Comparison of ENCODE assay signal across 17 mouse cellular contexts in genomic region chr9:112233378-112233777, GRCm38 (mm10). TPM values are rescaled to one million over a fixed set of nuclear protein-coding genes. Genes with fewer than 3 reads are reported as not detected.
A peak's percentile ranks its signal among the peaks of the same experiment; 100 is the strongest.
DNase-seq lines count a peak whose midpoint lies in the region; ATAC-seq lines count a peak whose summit lies in the region.
"Had no signal": no experiment of that assay in that cellular context is flagged by ENCODE, and none has a peak within 500 bp of the region (broad histone marks: within the 10 kb centered on the region; RNA-seq: fewer than 3 reads in every experiment).

No protein-coding gene starts in this region.

- H3K27ac ChIP-seq in hindbrain, embryonic 12.5 days, result no peak overlapping the region
- no peak overlapping the region for H3K27ac ChIP-seq in hindbrain, embryonic 10.5 days
- H3K27ac ChIP-seq in midbrain, embryonic 14.5 days (replicated peaks; ENCODE audit: low read depth, low read length), result peak overlapping the region; percentile 93
- H3K27ac ChIP-seq in intestine, embryonic 15.5 days, result no peak overlapping the region
- H3K27ac ChIP-seq: limb, embryonic 15.5 days had no signal

- H3K4me3 ChIP-seq in hindbrain, embryonic 12.5 days, result peak overlapping the region; percentile 58
- no peak overlapping the region for H3K4me3 ChIP-seq in hindbrain, embryonic 10.5 days
- H3K4me3 ChIP-seq in midbrain, embryonic 14.5 days (replicated peaks; ENCODE audit: low read depth, low read length), result peak overlapping the region; percentile 64
- no peak overlapping the region for H3K4me3 ChIP-seq in intestine, embryonic 15.5 days (replicated peaks)

- H3K4me1 ChIP-seq in hindbrain, embryonic 12.5 days, result peaks cover 10% of the 10 kb centered on the region
- peaks cover 20% of the 10 kb centered on the region for H3K4me1 ChIP-seq in hindbrain, embryonic 10.5 days (replicated peaks)
- H3K4me1 ChIP-seq in midbrain, embryonic 14.5 days (ENCODE audit: control insufficient read depth, insufficient read depth, low read length), result 0 out of 2 replicates have a peak, but pooled peaks cover 2% of the 10 kb centered on the region
- 0 out of 2 replicates have a peak, but pooled peaks cover 4% of the 10 kb centered on the region for H3K4me1 ChIP-seq in intestine, embryonic 15.5 days (replicated peaks)

- WGBS in hindbrain, embryonic 12.5 days, result 66% methylated on average over 6 of the region's 6 CpGs
- WGBS in hindbrain, embryonic 10.5 days, result 76% methylated on average over 6 of the region's 6 CpGs
- WGBS in midbrain, embryonic 14.5 days, result 62% methylated on average over 6 of the region's 6 CpGs
- 72% methylated on average over 6 of the region's 6 CpGs for WGBS in intestine, embryonic 15.5 days

- no peaks in the 10 kb centered on the region for H3K36me3 ChIP-seq in hindbrain, embryonic 12.5 days
- H3K36me3 ChIP-seq in hindbrain, embryonic 10.5 days, result no peaks in the 10 kb centered on the region
- H3K36me3 ChIP-seq in midbrain, embryonic 14.5 days (ENCODE audit: control insufficient read depth, insufficient read depth, low read length), result no peaks in the 10 kb centered on the region
- no peaks in the 10 kb centered on the region for H3K36me3 ChIP-seq in intestine, embryonic 15.5 days
- H3K36me3 ChIP-seq: limb, embryonic 15.5 days had no signal

- no peak for ATAC-seq in hindbrain, embryonic 12.5 days (ENCODE audit: low FRiP score)
- no peak for ATAC-seq in midbrain, embryonic 14.5 days (ENCODE audit: low FRiP score, low TSS enrichment)
- ATAC-seq in intestine, embryonic 15.5 days, result no peak
- ATAC-seq: CD4-positive, CD25-positive, alpha-beta regulatory T cell, adult 4 months had no signal

- H3K9me3 ChIP-seq in hindbrain, embryonic 12.5 days (replicated peaks), result no peaks in the 10 kb centered on the region
- no peaks in the 10 kb centered on the region for H3K9me3 ChIP-seq in hindbrain, embryonic 10.5 days
- H3K9me3 ChIP-seq in midbrain, embryonic 14.5 days (ENCODE audit: control insufficient read depth, low read length), result no peaks in the 10 kb centered on the region
- no peaks in the 10 kb centered on the region for H3K9me3 ChIP-seq in intestine, embryonic 15.5 days
- H3K9me3 ChIP-seq: limb, embryonic 15.5 days had no signal

- peak overlapping the region; percentile 93 for H3K4me2 ChIP-seq in hindbrain, embryonic 12.5 days (replicated peaks)
- H3K4me2 ChIP-seq in midbrain, embryonic 14.5 days (ENCODE audit: low read length), result peak overlapping the region; percentile 85
- no peak overlapping the region for H3K4me2 ChIP-seq in intestine, embryonic 15.5 days (replicated peaks)

- peaks cover 42% of the 10 kb centered on the region for H3K27me3 ChIP-seq in hindbrain, embryonic 12.5 days
- peaks cover 66% of the 10 kb centered on the region for H3K27me3 ChIP-seq in hindbrain, embryonic 10.5 days (ENCODE audit: insufficient read depth, poor library complexity, severe bottlenecking)
- H3K27me3 ChIP-seq in midbrain, embryonic 14.5 days (ENCODE audit: control insufficient read depth, insufficient read depth, low read length), result no peaks in the 10 kb centered on the region
- H3K27me3 ChIP-seq in intestine, embryonic 15.5 days (replicated peaks), result peaks cover 44% of the 10 kb centered on the region

- no peak overlapping the region for H3K9ac ChIP-seq in hindbrain, embryonic 12.5 days
- peak overlapping the region; percentile 90 for H3K9ac ChIP-seq in midbrain, embryonic 14.5 days (replicated peaks; ENCODE audit: low read length)
- H3K9ac ChIP-seq in intestine, embryonic 15.5 days, result no peak overlapping the region
- H3K9ac ChIP-seq: limb, embryonic 15.5 days had no signal

- no peak for DNase-seq in hindbrain, embryonic 10.5 days (ENCODE audit: low spot score)
- peak; percentile 47 for DNase-seq in thymus, postnatal 0 days (ENCODE audit: low spot score)
- no peak for DNase-seq in thymus, postnatal 36 days
- DNase-seq in midbrain, embryonic 14.5 days, result no peak
- no peak for DNase-seq in c-Kit-positive CD71-positive TER-119-positive erythroid progenitor cells, embryonic 14.5 days (ENCODE audit: low spot score)
- no peak for DNase-seq in testis, postnatal 10 days (ENCODE audit: low spot score)
- DNase-seq: cerebellum, adult 18-20 months; gastrocnemius, postnatal 10 days; heart, postnatal 4 days; kidney, adult 9 months; lung, adult 2 months; right cerebral cortex, postnatal 14 days; thymus, adult 18-20 months had no signal

RNA-seq across cellular contexts. Expression of gene Arpp21, which starts 2.4 kb away (rescaled TPM):
- 9.8 and 19.9 TPM in 2 replicates for polyA plus RNA-seq in hindbrain, embryonic 12.5 days (2016; fragmentation: Nextera tagmentation; extraction: Ambion mirVana)
- polyA plus RNA-seq in hindbrain, embryonic 10.5 days (2016; fragmentation: Nextera tagmentation; extraction: Ambion mirVana), result 2.0 and 2.5 TPM in 2 replicates
- polyA plus RNA-seq in thymus, postnatal 0 days (2015; fragmentation: Nextera tagmentation; extraction: Ambion mirVana), result 391 and 434 TPM in 2 replicates
- polyA plus RNA-seq in midbrain, embryonic 14.5 days (2014; fragmentation: Nextera tagmentation; extraction: Ambion mirVana), result 27.4 and 37.7 TPM in 2 replicates
- polyA plus RNA-seq in intestine, embryonic 15.5 days (2015; fragmentation: Nextera tagmentation; extraction: Ambion mirVana), result 0.70 and 1.1 TPM in 2 replicates

Comparison
In these comparisons a context has a peak if more than half of its experiments do, and no peak if none do; other contexts are left out.
1. H3K4me3 ChIP-seq: peak in hindbrain, embryonic 12.5 days (single experiment) and midbrain, embryonic 14.5 days (single experiment); none in hindbrain, embryonic 10.5 days (single experiment) and intestine, embryonic 15.5 days (single experiment).
2. RNA of gene Arpp21, which starts 2.4 kb away (polyA plus RNA-seq): 391 to 434 TPM in thymus, postnatal 0 days; 27.4 to 37.7 TPM in midbrain, embryonic 14.5 days, 9.8 to 19.9 TPM in hindbrain, embryonic 12.5 days, 2.0 to 2.5 TPM in hindbrain, embryonic 10.5 days and 0.70 to 1.1 TPM in intestine, embryonic 15.5 days; every median in the first group is over 10 times any median in the second.